Mouse (Mus musculus) embryonic facial prominence, embryonic 14.5 days (tissue): ENCODE data around the gene Hmbs. TPM values are rescaled to one million over a fixed set of nuclear protein-coding genes. Genes with fewer than 3 reads are reported as not detected.

Source experiments
- ATAC-seq: fragments of 200-750 bp; cut with Nextera tagmentation; 2 replicates; pipeline ENCODE4 v1.8.0; 2017; ENCODE audit warnings: low read depth, moderate number of reproducible peaks, moderate TSS enrichment
- DNase-seq: peaks from one replicate; pipeline ENCODE4 v3.0.0-alpha.2; 2015; ENCODE audit warnings: low spot score
- H3K27ac ChIP-seq: fragments of 300-500 bp; sonication (generic); replicated peaks from 2 replicates; pipeline ENCODE4 v1.5.1; 2014; ENCODE audit warnings: low read depth, mild to moderate bottlenecking, low read length, moderate library complexity
- H3K27me3 ChIP-seq: fragments of 300-500 bp; sonication (generic); replicated peaks from 2 replicates; pipeline ENCODE4 v1.6.1; 2014; ENCODE audit warnings: low read length; ENCODE audit not compliant: control insufficient read depth, insufficient read depth
- H3K36me3 ChIP-seq: fragments of 300-500 bp; sonication (generic); 2 replicates; pipeline ENCODE4 v1.6.1; 2014; ENCODE audit warnings: low read length, mixed read lengths; ENCODE audit not compliant: control insufficient read depth, insufficient read depth
- H3K4me1 ChIP-seq: fragments of 300-500 bp; sonication (generic); 2 replicates; pipeline ENCODE4 v1.6.1; 2014; ENCODE audit warnings: antibody characterized with exemption, low read length; ENCODE audit not compliant: control insufficient read depth, insufficient read depth
- H3K4me2 ChIP-seq: fragments of 300-500 bp; sonication (generic); 2 replicates; pipeline ENCODE4 v1.6.1; 2014; ENCODE audit warnings: low read depth, mild to moderate bottlenecking, low read length, moderate library complexity, mixed read lengths
- H3K4me3 ChIP-seq: fragments of 300-500 bp; sonication (generic); 2 replicates; pipeline ENCODE4 v1.5.1; 2014; ENCODE audit warnings: low read depth, mild to moderate bottlenecking, low read length
- H3K9ac ChIP-seq: fragments of 300-500 bp; sonication (generic); 2 replicates; pipeline ENCODE4 v1.6.1; 2014; ENCODE audit warnings: low read depth, mild to moderate bottlenecking, low read length, moderate library complexity, mixed read lengths
- H3K9me3 ChIP-seq: fragments of 300-500 bp; sonication (generic); 2 replicates; pipeline ENCODE4 v1.6.1; 2016; ENCODE audit warnings: low read length; ENCODE audit not compliant: control insufficient read depth
- WGBS: fragments of 180-500 bp; shearing (Covaris S2); extraction: QIAGEN DNeasy Blood & Tissue Kit; methylation state at CpG from one replicate; pipeline ENCODE4 v1.1.7; 2014; 5-methylcytosine and 5-hydroxymethylcytosine counted together
- polyA plus RNA-seq: library from polyadenylated mRNA; unstranded; fragments of >200 nt; fragmentation: Nextera tagmentation; extraction: Ambion mirVana; gene quantifications from 2 replicates; pipeline ENCODE4 v1.2.1, GENCODE M21; 2014

Gene Hmbs
- polyA plus RNA-seq, 1 experiment from 2014 or later, result 98.5 TPM

DNA sequence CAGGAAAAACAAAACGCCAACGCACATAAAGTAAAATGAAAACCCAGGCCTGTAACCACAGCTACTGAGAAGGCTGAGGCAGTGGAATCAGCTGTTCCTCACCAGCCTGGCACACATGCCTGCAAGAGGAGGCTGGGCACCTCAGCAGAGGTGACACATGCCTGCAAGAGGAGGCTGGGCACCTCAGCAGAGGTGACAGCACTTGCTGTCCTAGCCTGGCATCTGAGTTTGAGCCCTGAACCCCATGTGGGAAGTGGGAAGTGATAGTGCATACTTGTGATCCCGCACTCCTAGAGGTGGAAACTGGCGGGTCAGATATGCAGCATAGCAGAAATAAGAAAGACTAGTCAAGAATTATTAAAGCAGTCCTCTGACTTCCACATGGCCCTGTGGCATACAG is 7.4 kb upstream of the Hmbs start:
- peaks cover 97% of the 10 kb centered on the region for H3K36me3 ChIP-seq
- ATAC-seq (no peak), DNase-seq (no peak)
- 91% methylated on average over 4 of the region's 4 CpGs for WGBS
- no peak overlapping the region for H3K4me2 ChIP-seq
- H3K9ac ChIP-seq, result no peak overlapping the region
- no peak overlapping the region for H3K4me3 ChIP-seq
- H3K4me1 ChIP-seq, result no peaks in the 10 kb centered on the region
- H3K27ac ChIP-seq, result no peak overlapping the region
- no peaks in the 10 kb centered on the region for H3K27me3 ChIP-seq
- H3K9me3 ChIP-seq, result no peaks in the 10 kb centered on the region

DNA sequence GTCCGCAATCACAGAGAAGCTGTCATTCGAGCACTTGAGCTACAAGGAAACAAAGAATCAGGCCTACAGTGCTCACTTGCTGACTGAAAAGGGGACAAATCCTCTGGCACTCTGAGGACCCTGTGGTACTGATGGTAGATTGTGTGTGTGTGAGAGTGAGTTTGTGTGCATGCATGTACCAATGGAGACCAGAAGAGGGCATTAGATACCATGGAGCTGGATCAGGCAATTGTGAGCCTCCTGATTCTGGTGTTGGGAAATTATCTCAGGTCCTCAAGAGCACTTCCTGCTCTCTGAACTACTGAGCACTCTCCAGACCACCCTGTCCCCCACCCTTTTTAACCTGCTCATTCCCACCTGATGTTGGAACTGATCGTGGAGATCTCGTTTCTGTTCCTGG is 4.5 kb upstream of the Hmbs start:
- Histone ChIP-seq H3K27me3 (no peaks in the 10 kb centered on the region), H3K27ac (no peak overlapping the region), H3K36me3 (peaks cover 73% of the 10 kb centered on the region), H3K4me1 (no peaks in the 10 kb centered on the region), H3K4me3 (no peak overlapping the region), H3K9me3 (no peaks in the 10 kb centered on the region), H3K4me2 (no peak overlapping the region), H3K9ac (no peak overlapping the region)
- 98% methylated on average over 4 of the region's 4 CpGs for WGBS
- no peak for DNase-seq
- ATAC-seq, result no peak

DNA sequence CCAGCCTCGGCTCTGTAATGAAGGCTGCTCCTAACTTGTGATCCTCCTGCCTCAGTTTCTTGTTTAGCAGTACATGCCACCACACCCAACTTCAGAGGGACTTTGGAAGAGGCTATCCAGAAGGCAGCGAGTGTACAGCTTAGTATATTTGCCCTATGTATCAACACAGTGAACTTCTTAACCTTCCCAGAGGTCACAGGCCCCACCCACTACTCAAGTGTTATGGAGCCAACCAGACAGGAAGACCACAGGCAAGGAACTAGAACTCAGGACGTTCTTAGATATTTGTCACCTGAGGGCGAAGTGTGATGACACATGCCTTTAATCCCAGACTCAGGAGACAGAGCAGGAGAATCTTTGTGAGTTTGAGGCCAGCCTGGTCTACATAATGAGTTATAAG is 3.6 kb upstream of the Hmbs start:
- peaks cover 64% of the 10 kb centered on the region for H3K36me3 ChIP-seq
- H3K4me1 ChIP-seq, result peaks cover 7% of the 10 kb centered on the region
- no peak overlapping the region for H3K4me2 ChIP-seq
- no peaks in the 10 kb centered on the region for H3K27me3 ChIP-seq
- no peak overlapping the region for H3K9ac ChIP-seq
- H3K27ac ChIP-seq, result no peak overlapping the region
- WGBS, result 90% methylated on average over 4 of the region's 4 CpGs
- H3K4me3 ChIP-seq, result no peak overlapping the region
- ATAC-seq (no peak), DNase-seq (no peak)
- H3K9me3 ChIP-seq, result no peaks in the 10 kb centered on the region

DNA sequence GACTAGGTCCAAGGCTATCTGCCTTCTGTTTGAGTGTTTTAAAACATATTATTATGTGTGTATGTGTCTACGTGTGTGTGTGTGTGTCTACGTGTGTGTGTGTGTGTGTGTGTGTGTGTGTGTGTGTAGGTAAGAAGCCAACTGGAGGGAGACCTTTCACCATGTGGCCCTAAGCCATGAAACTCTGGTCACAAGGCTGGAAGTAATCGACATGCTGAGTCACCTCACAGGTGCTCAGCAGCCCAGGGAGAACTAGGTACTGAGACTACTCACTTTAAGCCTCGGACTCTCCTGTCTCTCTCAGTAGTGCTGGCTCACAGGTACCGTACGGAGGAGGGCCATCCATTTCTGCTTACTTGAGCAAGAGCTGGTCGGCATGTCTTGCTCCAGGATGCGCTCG is 3.1 kb upstream of the Hmbs start:
- no peak for ATAC-seq
- Histone ChIP-seq H3K9me3 (no peaks in the 10 kb centered on the region), H3K4me2 (no peak overlapping the region), H3K36me3 (peaks cover 59% of the 10 kb centered on the region), H3K4me1 (peaks cover 7% of the 10 kb centered on the region), H3K9ac (no peak overlapping the region), H3K4me3 (no peak overlapping the region), H3K27me3 (no peaks in the 10 kb centered on the region), H3K27ac (no peak overlapping the region)
- DNase-seq, result no peak
- WGBS, result 92% methylated on average over 9 of the region's 9 CpGs

DNA sequence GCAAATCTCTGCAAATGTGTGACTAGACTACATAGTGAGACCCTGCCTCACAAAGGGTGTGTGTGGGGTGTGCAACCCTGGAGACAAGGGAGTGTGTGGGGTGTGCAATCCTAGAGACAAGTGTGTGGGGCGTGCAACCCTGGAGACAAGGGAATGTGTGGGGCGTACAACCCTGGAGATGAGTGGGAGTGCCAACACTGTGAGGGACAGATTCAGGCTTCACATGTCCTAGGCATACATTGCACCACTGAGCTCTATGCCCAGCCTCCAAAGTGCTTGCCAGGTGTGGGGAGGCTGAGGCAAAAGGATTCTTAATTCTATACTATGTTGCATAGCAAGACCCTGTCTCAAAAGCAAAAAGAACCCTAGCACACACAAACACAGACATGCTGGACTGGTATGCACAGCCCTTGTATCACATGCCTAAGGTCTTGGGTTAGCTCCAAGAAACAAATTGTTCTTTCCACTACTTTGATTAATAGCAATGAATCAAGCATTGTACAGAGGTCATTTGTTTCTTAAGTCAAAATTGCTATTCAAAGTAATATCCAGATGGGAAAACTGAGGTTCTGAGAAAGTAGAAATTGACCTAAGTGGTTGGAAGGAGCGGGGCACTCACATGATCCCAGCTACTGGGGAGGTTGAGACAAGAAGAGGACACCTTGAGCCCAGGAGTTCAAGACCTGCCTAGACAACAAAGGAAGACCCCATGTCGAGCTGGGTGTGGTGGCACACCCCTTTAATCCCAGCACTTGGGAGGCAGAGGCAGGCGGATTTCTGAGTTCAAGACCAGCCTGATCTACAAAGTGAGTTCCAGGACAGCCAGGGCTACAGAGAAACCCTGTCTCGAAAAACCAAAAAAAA is 1.8 kb upstream of the Hmbs start:
- Histone ChIP-seq H3K9me3 (no peaks in the 10 kb centered on the region), H3K27me3 (no peaks in the 10 kb centered on the region), H3K27ac (no peak overlapping the region), H3K4me1 (peaks cover 7% of the 10 kb centered on the region), H3K9ac (no peak overlapping the region), H3K36me3 (peaks cover 57% of the 10 kb centered on the region), H3K4me2 (no peak overlapping the region), H3K4me3 (no peak overlapping the region)
- no peak for ATAC-seq
- WGBS, result 79% methylated on average over 6 of the region's 6 CpGs
- no peak for DNase-seq

DNA sequence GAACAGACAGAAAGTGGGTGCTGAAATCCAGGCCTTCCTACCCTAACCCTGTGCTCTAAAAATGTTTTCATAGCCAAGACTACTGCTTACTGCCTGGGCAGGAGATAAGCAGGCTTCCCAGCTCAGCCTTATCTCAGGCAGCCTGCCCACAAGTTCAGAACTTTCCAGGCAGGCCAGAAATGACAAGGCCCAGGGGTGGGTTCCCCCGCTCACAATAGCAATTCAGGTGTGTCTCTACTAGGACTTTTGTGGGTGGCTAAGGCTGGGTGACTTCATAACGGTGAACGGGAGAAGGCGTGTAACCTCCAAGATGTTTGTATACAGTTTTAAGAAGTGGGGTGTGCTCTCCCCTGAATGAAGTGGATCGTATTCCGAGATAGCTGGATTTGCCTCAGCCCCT is 738 bp downstream of the Hmbs start:
- peaks cover 7% of the 10 kb centered on the region for H3K4me1 ChIP-seq
- H3K4me2 ChIP-seq, result peak overlapping the region; percentile 56
- H3K27me3 ChIP-seq, result no peaks in the 10 kb centered on the region
- ATAC-seq (no peak), DNase-seq (no peak)
- H3K4me3 ChIP-seq, result peak overlapping the region; percentile 78
- H3K9me3 ChIP-seq, result no peaks in the 10 kb centered on the region
- peak overlapping the region; percentile 87 for H3K9ac ChIP-seq
- peak overlapping the region; percentile 94 for H3K27ac ChIP-seq
- WGBS, result 8% methylated on average over 6 of the region's 6 CpGs
- peaks cover 46% of the 10 kb centered on the region for H3K36me3 ChIP-seq

DNA sequence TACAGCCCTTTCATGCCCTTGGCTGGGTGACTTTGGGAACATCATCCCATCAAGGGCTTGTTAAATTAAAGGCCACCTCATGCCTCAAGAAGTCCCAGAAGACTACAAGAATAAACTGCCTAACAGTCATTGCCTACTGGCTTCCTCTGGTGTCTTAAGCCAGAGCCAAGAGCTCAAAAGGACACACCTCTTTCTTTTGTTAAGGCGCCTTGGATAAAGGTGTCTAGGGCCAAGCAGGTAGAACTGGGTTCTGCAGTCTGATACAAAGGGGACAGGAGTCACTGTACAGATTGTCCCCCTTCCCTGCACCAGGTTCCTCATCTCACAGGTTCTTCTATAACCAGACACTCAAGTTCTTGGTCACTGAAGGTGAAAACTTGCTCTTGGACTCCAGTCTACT is 1.4 kb downstream of the Hmbs start:
- Histone ChIP-seq H3K9me3 (no peaks in the 10 kb centered on the region), H3K4me1 (peaks cover 9% of the 10 kb centered on the region), H3K9ac (peak overlapping the region; percentile 87), H3K27me3 (no peaks in the 10 kb centered on the region), H3K4me3 (no peak overlapping the region; the same call in 1 of the 2 replicates), H3K4me2 (peak overlapping the region; percentile 56; the same call in 1 of the 2 replicates), H3K27ac (no peak overlapping the region), H3K36me3 (peaks cover 46% of the 10 kb centered on the region)
- DNase-seq, result no peak
- WGBS, result 100% methylated on average over 1 of the region's 1 CpGs
- no peak for ATAC-seq

DNA sequence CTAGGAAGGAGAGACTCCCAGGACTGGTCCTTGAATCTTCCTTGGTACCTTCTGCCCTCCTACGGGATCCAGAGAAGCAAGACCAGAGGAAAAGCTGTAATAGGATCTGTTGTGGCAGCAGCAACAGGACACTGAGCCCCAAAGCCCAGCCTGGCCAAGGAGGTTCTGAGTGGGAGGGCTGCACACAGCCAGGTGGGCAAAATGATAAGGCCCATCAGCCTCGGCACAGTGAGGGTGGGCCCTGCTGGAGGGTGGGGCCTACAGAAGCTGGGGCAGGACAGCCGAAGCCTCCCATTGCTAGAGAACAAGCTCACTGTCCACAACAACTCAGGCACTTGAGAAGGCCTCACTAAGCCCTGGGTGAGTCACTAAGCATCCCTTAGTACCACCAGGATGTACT is 1.9 kb downstream of the Hmbs start:
- H3K4me2 ChIP-seq, result no peak overlapping the region

DNA sequence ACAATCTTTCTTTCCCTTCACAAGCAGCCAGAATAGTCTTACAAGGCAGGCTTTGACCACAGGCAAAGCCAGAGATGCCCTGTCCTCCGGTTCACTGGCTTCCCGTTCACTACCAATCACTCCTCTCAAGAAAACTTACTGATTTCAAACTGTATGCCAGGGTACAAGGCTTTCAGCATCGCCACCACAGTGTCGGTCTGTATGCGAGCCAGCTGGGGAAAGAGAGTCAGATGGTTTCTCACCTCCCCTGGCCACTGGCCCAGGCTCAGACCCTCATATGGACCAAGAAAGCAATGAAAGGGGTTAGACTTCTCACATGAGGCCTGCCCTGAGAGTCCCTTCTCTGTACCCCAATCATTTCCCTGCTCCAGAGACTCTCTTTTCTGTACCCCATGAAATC is 2.5 kb downstream of the Hmbs start:
- DNase-seq, result no peak
- 88% methylated on average over 5 of the region's 5 CpGs for WGBS
- no peaks in the 10 kb centered on the region for H3K9me3 ChIP-seq
- H3K36me3 ChIP-seq, result peaks cover 46% of the 10 kb centered on the region
- peaks cover 19% of the 10 kb centered on the region for H3K4me1 ChIP-seq
- no peaks in the 10 kb centered on the region for H3K27me3 ChIP-seq
- H3K9ac ChIP-seq, result no peak overlapping the region
- H3K4me3 ChIP-seq, result no peak overlapping the region
- no peak for ATAC-seq
- no peak overlapping the region for H3K27ac ChIP-seq
- no peak overlapping the region for H3K4me2 ChIP-seq

More for the DNA sequence above, 1.9 kb downstream of the Hmbs start:
- H3K27ac ChIP-seq, result no peak overlapping the region
- no peaks in the 10 kb centered on the region for H3K9me3 ChIP-seq
- H3K4me3 ChIP-seq, result no peak overlapping the region
- peaks cover 46% of the 10 kb centered on the region for H3K36me3 ChIP-seq
- no peak for ATAC-seq
- no peak for DNase-seq
- no peak overlapping the region for H3K9ac ChIP-seq
- H3K4me1 ChIP-seq, result peaks cover 12% of the 10 kb centered on the region
- 80% methylated on average over 3 of the region's 3 CpGs for WGBS
- H3K27me3 ChIP-seq, result no peaks in the 10 kb centered on the region
